Mouse (Mus musculus) natural killer cell, adult 2 months (primary cell): ENCODE data around the gene Acvrl1.

Experiments
- DNase-seq, 2 experiments: peaks; one replicate each; pipeline ENCODE4 v3.0.0; 2022; ENCODE audit warnings: low spot score in 2 of 2

The Acvrl1 gene

DNA sequence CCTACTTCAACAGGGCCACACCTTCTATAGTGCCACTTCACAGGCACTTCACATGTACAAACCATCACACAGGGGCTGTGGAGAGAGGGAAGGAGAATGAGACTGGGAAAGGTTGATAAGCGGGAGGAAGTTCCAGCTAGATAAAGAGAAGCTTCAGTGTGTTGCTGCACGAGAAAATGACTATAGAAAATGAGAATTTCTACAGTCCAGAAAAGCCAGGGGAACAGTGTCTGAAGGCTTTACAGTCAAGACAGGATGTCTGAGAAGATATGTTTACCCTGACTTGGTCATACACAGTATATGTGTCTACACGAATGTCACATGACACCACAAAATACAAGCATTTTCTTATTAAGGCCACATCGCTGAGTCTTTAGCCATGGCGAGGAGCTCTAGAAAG is 41.6 kb downstream of the Acvrl1 start:
- no peak for DNase-seq

DNA sequence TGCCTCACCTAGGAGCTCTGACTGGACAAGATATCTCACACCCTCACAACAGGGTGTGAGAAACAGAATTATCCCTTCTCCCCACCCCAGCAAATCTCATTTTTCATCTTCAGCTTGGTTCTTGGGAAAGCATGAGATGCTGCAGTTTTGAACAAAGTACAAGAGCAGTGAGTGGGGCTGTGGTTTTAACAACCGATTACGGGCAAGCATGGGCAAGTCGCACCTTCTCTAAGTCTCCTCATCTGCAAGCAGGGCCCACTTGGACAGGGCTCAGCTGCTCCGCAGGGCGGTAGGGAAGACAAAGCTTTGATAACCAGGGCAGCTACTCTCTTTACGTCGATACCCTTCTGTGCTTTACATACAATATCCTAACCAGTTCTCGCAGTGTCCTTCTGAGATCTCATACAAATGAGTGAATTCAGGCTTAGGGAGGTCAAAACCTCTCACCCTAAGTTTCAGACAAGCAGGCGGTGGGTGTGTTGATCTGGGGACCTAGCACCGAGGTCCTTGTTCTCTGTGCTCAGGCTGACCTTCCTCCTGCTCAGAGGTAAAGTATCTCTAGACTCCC is 42.2 kb downstream of the Acvrl1 start:
- DNase-seq = no peak

DNA sequence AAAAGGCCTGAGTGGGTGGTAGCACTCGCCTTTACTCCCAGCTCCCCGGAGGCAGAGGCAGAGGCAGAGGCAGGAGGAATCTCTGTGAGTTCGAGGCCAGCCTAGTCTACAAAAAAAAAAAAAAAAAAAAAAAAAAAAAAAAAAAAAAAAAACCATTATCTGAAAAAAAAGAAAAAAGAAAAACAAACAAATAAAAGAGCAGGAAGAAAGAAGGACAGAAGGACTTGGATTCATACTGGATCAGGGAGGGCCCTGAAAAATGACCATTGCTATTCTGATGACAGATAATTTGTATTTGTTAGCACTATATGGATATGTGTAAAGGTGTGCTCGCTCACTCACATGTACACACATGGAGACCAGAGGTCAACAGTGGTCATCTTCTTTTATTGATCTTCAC is 43.0 kb downstream of the Acvrl1 start:
- no peak for DNase-seq

DNA sequence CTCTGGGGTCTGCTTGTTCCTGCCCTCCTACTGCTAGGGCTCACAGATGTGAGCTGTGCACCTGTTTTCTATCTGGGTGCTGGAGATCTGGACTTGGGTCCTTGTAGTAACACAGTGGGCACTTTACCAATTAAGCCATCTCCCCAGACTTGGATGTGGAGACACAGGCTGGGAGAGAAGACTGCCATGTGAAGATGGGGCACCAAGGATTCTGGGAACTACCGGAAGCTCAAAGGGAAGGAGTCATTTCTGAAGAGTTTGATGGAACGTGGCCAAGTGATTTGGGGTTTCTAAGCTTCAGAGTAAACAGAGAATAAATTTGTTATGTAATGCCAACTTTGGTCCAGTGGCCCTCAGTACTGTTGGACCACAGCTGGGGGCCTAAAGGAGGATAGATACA is 43.7 kb downstream of the Acvrl1 start:
- DNase-seq = no peak

DNA sequence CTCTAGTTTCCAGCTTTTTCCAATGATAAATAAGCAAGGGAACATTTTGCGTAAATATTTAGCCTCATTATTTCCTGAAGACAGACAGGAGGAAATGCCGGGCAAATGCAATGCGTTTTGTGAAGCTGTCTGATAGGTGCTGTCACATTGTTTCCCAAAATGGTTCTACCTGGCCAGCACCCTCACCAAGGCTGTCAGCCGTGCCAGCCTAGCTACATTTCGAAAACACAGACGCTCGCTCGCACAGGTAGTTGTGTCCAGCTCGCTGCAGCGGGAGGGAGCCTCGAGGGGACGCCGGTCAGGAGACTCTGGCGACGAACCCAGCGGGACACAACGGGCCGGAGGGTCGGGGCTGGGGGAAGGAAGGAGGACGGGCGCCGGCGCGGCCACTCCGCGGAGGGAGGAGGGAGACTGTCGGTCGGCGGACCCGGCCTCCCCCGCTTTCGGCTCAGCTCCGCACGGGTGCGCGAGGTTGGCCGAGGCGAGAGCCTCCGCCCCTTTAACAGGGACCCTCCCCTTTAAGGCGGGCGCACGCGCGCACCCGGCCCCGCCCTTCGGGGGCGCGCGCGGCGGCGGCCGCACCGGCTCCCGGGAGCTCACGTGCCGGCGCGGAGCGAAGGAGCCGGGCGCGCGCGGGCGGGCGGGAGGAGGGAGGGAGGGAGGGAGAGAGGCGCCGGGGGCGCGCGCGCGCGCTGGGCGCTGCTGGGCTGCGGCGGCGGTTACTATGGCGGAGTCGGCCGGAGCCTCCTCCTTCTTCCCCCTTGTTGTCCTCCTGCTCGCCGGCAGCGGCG is 45.3 kb downstream of the Acvrl1 start, which contains the start of gene Acvr1b:
TSS of gene Acvr1b (plus strand) at position 647 of the 791 bp plus-strand sequence.
- DNase-seq = peak; percentile 74 to 88

DNA sequence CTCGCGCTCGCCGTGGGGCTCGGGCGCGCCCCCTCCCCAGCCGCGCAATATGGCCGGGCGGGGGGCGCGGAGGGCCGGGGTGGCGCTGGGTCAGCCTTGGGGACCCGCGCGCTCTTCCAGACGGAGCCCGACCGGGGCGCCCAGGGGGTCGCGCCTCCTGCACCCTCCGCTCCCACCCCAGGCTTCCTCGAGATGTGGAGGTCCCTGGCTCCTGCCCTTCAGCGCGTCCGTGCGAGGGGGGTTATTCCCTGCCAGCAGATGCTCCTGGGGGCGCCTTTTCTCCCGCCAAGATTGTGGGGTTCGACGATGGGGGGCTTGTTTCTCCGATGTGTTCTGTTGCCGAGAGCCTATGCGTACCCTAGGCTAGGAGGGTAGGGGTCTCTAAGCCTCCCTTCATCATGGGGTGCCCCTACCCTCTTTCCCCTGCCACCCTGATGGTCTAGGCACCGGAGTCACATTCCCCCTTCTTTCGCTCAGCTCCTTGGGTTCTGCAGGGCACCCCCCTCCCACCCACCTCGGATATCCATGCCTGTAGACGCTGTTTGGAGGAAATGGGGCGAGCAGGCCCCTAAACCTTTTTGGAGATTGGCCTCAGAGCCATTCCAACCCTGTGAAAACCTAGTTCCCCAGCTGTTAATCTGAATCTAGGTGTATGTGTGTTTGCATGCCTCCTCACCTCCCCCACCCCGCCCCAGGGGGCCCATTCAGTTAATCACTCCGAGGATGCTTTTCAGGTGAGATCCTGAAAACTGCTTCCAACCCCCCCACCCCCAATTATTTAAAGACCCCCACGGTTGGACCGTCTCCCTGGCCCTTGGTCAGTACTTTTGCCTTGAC is 46.2 kb downstream of the Acvrl1 start:
- DNase-seq = no peak

DNA sequence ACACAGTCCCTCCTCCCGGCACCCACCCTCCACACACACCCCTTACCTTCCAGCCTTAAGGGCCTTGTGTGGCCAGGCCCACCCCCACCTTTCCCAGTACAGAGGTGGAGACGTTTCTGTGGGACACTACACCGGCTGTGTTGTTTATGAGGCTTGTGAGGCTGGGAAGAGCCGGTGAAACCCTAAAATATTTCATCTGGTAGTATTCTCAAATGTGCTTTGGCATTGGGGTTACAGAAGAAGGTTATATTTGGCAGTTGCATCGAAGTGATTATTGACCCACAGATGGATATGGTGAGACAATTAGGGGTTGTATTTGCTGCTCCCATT is 46.8 kb downstream of the Acvrl1 start:
- DNase-seq = no peak

DNA sequence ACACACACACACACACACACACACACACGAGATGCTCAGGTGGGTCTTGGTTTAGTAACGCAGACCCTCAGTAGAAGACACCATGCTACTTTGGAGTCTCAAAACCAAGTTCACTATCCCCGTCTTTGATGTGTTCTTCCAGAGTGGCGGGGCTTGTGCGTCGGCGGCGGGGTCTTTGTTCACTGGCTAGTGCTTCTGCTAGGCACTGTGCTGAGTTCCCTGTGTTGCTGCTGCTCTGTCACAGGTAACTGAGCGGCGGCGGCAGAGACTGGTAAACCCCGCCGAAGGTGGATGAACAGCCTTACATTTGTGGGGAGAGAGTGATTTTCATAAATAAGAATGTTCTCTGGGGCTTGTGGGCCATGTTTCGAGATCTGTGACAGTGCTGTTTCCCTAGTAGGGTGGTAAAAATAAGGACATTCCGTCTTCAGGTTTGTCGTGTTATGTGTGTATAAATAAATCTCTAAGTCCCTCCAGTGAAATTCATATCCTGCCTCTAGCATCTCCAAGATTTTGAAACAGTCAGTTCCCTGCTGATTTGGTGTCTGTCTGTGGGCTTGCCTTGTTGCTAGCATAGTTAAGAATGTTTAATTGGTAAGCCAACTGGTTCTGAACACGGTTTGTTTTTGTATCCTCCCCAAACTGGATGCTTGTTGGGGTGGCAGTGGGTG is 47.4 kb downstream of the Acvrl1 start:
- no peak for DNase-seq

DNA sequence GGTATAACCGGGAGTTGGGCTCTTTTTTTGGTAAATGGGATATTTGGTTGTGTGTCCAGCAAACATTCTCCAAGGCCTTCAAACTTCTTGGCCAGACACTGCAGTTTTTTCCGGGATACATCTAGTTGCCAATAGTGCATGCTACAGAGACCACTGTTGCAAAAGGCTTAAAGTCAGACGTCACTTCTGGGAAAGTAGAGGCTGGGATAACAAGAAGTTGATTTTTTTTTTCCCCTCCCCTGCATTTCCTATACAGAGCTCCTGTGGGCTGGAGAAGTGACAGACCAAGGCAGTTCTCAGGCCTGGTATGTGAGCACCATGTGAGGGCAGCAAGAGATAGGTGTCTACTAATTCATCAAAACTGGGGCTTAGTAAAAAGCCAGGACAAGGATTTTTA is 48.0 kb downstream of the Acvrl1 start:
- no peak for DNase-seq

DNA sequence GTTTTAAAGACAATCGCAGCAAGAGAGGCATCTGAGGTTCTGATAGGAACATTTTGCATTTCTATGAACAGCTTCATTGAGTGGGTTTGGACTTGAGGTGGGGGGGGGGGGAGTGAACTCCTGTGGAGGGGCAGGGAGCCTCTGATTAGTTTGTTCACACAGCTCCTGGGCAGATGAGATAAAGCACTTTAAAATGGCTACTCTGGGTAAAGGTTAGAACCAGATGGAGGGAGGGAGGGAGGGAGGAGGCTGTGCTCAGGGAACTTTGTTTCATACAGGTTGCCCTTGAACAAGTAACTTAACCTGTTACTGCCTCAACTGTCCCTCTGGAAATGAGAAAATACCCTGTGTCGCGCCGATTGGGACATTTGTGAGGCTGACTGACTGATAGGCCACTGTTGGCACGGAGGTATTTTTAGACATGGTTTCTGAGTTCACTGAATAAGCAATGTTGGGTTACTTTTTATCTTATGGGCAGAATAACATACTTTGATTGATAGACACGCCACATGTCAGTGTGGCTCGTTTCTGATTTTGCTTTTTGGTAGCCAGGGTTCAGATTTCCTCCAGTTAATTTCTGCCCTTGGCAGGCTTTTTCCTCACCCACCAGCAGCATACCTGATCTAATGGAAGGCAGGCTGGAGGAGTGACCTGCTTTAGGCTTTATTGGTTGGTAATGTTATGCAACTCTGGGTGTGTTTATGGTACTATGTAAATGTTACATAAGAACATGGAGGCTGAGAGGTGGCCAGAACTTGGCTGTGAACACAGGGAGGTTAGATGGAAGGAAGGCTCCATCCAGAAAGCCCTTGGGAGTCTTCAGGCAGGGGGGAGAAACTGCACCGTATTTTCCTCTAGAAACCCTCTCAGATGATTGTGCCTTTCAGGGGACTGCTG is 48.7 kb downstream of the Acvrl1 start:
- no peak for DNase-seq

DNA sequence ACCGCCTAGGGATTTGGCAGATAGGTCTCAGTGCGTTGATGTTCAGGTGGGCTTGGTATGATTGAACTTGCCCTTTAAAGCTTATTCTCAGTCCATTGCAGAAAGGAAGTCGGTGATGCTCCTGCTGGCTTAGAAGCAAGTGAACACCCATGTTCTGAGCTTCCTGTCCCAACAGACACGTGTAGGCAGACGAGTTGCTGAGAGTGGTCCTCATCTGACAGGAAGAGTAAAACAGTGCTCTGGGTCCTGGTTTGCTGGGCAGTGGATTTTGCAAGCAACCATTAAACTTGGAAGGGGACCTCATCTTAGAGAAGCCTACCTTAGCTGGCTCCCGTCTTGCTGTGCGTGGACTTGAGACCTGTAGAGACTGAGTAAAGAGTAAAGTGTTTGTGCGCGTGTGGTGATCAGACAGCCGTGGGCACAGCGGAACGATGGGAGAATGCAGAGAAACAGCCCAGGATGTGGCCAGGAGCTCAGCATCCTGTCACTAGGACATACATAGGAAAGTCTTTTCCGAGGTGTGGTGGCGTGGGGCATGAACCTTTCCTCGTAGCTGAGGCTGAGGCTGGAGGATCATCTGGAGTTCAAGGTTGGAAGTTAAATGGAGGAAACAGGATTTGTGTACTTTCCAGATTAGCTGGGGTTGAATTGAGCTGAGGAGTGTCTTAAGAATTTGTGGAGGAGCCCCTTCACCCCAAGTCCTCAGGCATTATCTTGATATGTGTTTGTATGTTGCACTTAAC is 52.2 kb downstream of the Acvrl1 start:
- DNase-seq = no peak

DNA sequence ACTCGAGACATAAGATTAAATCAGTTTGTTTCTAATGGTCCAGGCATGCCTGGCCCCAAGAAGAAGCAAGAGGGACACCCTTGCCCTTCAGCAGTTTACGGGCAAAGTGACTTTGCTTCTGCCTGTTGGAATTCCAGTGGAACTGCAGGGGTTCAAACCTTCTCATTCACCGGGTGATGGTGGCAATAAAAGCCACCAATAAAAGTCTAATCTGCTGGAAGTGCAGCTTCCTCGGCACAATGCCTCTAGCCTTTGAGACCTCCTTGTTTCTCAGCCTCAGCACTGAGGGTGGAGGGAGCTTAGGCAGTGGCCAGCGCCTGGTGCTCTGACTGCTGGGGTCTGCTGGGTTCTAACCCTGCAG is 52.8 kb downstream of the Acvrl1 start:
- DNase-seq = no peak

DNA sequence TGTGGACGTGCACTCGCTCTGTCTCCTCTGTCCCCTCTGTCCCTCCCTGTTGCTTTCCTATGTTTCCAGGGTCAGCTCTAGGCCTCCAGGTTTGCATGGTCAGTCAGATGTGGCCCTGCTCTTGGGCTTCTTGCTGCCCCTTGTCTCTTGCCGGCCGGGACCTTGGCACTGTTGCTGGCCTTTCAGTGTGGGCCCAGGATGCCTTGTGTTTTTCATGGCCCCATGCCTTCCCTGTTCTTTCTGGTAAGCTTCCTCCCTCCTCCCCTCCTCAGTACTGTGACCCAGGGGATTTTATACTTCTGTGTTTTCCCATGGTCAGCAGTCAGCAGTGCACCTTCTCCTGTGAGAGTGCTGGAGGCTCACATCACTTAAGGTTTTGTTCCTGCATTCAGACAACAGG is 53.2 kb downstream of the Acvrl1 start:
- no peak for DNase-seq

DNA sequence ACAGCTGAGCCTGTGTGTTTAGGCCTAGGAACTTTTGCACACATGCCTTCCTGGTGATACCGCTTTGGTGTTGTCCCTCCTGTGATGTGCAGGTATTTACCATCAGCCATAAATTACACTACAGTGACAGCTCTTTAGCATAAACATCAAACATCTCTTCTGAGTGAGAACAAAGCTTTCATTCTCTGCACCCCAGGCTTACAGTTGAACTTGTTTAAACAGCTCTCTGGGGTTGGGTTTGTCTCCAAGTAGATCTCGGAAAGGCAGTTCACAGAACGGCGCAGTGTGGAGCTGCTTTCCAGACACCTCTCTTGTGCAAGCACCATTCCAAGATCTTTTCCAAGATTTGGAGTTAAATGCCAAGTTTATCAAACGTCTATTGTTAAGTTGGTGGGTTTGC is 54.4 kb downstream of the Acvrl1 start:
- no peak for DNase-seq

DNA sequence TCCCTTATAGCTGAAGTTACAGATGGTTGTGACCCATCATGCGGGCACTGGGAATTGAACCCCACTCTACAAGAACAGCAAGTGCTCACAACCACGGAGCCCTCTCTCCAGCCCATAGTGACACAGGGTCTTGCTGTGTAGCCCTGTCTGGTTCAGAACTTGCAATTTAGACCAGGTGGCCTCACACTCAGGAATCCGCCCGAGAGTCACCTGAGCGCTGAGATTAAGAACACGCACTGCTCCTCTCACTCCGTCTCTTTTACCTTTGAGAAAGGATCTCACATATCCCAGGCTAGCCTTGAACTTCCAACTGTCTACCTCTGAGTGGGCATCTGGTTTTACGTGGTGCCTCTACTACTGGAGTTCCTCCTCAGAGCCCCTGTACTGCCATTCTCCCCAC is 56.0 kb downstream of the Acvrl1 start:
- DNase-seq = no peak

DNA sequence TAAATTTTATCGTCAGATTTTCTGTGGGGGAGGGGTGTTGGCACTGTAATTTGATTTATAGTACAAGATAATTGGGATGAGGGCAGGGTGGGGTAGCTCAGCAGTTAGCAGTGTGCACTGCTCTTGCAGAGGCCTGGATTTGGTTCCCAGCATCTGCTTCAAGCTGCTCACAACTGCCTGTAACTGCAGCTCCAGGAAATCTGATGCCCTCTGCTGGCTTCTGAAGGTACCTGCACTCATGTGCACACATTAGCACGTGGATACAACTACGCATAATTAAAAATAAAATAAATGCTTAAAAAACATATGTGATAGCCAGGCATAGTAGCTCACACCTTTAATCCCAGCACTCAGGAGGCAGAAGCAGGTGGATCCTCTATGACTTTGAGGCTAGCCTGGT is 57.2 kb downstream of the Acvrl1 start:
- no peak for DNase-seq

DNA sequence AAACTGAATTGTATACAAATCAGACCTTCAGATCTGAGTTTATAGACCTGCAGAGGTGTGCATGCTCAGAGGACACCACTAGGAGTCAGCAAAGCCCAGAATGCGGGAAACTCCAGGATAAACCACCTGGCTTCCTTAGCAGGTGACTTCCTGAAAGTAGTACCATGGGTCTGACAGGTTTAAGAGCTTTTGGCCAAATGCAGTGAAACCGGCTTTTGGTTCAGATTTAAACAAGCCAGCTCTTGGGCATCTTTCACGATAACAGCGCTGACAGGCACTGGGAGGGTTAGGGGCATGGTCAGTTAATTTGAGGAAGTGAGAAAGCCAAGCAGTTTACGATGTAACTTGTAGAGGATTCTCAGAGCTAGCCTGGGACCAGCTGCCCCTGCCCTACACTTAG is 59.6 kb downstream of the Acvrl1 start:
- DNase-seq = no peak

DNA sequence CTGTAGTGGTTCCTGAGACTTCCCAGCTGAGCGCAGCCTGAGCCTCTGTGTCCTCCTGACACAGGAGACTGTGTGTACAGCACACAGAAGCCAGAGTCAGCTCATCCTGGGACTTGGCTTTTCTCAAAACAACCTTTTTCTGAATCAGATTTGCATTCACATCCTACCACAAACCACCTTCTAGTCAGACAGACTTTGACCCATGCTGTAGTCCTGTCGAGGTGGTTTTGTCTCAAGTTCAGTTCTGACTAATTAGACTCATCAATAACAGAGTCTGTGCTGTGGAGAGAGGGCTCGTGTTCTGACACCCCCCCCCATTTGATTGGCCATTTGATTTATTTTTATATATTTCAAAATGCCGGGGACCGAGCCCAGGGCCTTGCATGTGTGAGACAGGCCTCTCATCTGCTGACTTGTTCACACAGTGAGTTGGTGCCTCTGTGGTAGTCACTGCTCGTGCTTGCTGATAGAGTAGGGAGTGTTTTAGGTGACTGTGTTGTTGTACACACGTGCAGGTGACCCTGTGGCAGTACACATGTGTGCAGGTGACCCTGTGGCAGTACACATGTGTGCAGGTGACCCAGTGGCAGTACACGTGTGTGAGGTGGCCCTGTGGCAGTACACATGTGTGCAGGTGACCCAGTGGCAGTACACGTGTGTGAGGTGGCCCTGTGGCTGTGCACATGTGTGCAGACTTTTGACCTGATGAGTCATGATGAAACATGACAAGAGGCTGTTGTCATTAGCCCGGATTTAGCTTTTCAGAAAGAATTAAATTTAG is 61.8 kb downstream of the Acvrl1 start:
- no peak for DNase-seq

DNA sequence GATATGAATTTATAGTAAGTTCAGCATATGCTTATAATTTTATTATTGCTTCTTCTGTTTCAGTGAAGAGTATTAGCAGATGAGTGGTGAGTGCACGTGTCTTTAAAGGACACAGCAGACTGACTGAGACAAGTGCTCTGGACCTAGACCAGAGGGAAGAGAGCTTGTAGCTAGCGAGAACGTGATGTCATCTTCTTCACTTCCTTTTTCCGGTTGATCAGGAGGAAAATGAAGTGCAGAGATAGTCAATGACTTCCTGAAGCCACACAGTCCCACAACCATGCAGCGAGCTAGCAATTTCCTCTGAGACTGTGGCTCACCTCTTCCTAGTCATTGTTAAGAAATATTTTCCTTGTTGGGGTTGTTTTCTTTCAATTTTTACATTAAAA is 62.4 kb downstream of the Acvrl1 start:
- DNase-seq = peak in 1 of 2 experiments; percentile 41
